Mouse (Mus musculus): ENCODE data around the gene Cox7b. TPM values are rescaled to one million over a fixed set of nuclear protein-coding genes. Genes with fewer than 3 reads are reported as not detected.
"Not testable (repeated sequence)": the region's sequence is repeated elsewhere in the genome, so short reads cannot be mapped to it uniquely, and the experiment has no call there.

The Cox7b gene
- total RNA-seq (2021): 1,000 to 10,000 TPM; 1,383 to 1,437 TPM

DNA sequence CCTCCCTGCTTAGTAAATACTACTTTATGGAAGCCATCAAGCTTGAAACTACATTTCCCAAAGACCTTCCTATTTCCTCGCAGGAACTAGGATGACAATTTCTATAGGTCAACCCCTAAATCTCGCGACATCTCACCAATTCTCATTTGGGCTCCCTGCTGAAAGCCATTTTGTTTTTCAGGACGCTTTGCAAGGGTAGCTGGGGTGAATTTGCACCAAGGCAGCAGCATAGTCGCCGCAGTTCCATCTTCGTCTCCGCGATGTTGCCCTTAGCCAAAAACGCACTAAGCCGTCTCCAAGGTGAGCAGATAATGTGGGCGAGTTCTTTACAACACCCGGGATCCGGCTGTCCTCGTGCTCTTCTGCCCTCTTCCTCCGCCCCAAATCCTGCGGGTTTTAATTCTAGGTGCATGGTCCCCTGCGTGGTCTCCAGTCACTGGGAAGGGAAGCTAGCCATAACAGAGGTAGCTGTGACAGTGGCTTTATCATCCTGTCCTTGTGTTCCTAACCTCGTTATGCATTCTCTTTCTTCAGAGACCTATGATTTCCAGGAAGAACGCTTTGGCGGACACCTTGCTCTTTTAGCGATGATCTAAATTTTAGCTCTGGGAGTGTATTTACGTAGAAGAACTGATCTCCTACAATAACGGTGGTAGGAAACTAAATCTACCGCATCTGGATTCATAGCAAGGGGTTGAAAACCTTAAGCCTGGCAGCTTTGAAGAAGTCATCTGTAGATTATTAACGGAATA is at the start of gene Cox7b:
Gene Cox7b, plus strand, starts transcription at position 130 of the 752 bp plus-strand sequence.
- intact Hi-C loops (cut with DNase I): loop anchor here (10.0 kb wide), 1 partner anchor 891 kb away; the partner anchor contains the start of gene Magee1

DNA sequence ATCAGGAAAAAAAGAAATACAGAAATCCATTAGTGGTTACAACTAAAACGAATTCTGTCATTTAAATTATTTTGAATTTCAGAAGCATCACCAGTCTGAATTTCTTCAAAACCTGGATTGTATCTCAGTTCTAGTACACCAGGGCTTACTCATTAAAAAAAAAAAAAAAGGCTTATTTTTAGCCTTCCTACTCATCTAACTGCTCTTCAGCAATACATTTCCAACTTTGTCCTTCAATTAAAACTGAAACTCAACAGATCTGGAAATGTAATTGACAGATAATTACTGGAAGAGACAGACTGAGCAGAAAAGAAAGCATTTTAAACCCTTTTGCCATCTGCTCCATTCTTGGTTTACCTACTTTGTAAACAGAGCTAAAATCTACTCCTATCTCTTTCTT is 13.9 kb upstream of the Cox7b start:
- no peak for DNase-seq
- intact Hi-C loops (cut with DNase I): no loop called here

More for the DNA sequence above, at the start of gene Cox7b:
- peak; percentile 87 to 89 for DNase-seq

DNA sequence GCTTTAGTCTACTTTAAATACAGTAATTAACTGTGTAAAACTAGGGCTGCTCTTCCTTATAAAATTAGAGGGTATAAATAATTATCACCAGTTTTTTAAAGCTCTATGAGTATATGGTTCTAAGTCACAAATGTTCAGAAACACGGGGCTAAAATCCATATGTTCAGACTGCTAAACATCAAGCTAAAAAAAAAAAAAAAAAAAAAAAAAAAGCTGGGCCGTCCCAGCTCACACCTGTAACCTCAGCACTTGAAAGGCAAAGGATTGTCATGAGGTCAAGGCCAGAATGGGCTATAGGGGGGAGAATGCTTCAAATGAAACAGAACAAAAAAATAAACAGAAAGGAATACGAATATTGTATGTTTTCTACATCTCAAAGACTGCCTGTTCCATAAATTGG is 4.7 kb upstream of the Cox7b start:
- no peak for DNase-seq
- intact Hi-C loops (cut with DNase I): loop anchor here (2.0 to 10.0 kb wide), 3 partner anchors 82 to 886 kb away; partner anchors contain the start of genes Atrx and Magee1

DNA sequence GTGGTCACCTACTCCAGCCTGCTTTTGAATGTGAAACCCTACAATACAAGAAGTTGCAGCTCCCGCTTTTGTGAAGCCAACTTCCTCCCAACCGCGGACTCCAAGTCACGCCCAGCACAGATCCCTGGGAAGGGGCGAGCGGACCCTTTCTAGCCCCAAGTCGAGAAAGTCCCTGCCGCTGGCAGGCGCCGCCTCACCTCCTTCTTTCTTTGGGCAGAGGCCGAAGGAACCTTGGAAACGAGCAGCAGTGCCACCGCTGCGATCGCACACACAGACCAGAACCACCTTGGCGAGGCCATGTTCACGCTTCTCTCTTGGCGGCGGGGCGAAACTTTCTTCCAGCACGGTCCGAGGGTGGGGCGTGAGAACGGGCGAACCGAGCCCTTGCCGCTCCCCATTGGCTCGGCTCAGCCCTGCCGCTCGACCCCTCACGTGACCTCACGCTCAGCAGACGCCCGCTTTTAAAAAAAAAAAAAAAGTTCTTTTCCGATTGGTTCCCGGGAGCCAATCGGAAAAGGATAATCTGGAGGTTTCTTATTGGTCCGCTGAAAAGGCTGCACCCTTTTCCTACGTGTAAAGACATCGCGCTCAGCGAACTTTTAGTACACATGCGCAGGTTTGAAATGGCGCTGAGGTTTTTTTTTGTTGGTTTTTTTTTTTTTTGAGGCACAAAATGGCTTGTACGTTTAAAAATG is 3.9 kb upstream of the Cox7b start, which contains the start of gene Magt1:
Gene Magt1, minus strand, starts transcription at position 442 of the 695 bp plus-strand sequence.
- DNase-seq: peak; percentile 87 to 89
- intact Hi-C loops (cut with DNase I): loop anchor here (2.0 to 10.0 kb wide), 3 partner anchors 83 to 887 kb away; partner anchors contain the start of genes Atrx and Magee1

DNA sequence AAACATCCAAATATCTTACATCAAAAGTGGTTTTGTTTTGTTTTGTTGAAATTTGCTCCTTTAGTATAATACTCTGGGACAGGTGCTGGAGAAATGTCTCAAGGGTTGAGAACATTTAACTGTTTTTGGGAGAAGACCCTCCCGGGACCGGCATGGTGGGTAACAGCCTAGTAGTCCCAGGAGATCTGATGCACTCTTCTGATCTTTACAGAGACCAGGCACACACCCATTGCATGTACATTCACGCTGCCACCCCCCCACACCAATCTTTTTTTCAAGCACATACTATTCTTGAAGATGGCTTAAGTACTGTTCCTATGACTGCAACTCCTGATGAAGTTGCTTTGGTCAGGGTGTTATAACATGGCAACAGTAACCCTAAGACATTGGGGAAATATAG is 2.9 kb upstream of the Cox7b start:
- DNase-seq: no peak
- intact Hi-C loops (cut with DNase I): loop anchor here (5.0 to 10.0 kb wide), 2 partner anchors 140 to 888 kb away; partner anchors contain the start of gene Magee1

DNA sequence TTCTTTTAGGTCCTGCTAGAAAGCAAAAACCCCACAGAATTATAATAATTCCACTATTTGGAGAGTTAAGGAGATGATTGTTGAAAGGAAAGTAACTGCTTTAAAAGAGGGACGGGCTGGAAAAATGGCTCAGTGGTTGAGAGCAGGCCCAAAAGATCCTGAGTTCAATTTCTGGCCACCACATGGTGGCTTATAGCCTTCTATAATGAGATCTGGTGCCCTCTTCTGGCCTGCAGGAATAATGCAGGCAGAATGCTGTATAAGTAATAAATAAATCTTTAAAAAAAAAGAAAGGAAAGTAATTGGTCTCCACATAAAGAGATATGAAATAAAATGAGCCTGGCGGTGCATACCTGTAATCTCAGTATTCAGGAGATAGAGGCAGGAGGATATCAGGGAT is 2.3 kb upstream of the Cox7b start:
- intact Hi-C loops (cut with DNase I): loop anchor here (5.0 to 10.0 kb wide), 2 partner anchors 141 to 888 kb away; partner anchors contain the start of gene Magee1
- peak; percentile 49 to 59 for DNase-seq

DNA sequence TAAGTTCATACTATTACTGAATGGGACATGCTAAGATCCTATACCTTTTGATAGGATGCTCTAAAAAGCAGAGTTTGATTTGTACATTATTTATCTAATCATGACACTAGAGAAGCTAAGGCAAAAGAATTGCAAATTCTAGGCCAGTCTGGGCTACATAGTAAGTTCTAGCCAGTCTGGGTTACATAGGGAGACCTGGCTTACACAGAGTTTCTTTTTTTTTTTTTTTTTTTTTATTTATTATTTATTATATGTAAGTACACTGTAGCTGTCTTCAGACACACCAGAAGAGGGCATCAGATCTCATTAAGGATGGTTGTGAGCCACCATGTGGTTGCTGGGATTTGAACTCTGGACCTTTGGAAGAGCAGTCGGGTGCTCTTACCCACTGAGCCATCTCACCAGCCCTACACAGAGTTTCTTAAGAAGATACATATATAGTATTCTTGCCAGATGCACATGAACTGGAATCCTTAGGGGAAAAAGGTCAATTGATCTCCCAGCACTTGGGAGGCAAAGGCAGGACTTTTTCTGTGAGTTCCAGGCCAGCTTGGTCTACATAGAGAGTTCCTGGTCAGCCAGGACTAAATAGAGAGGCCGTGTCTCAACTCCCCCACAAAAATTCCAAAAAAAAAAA is 641 bp upstream of the Cox7b start:
- DNase-seq: not testable (repeated sequence)
- intact Hi-C loops (cut with DNase I): loop anchor here (5.0 to 10.0 kb wide), 2 partner anchors 143 to 890 kb away; partner anchors contain the start of gene Magee1

DNA sequence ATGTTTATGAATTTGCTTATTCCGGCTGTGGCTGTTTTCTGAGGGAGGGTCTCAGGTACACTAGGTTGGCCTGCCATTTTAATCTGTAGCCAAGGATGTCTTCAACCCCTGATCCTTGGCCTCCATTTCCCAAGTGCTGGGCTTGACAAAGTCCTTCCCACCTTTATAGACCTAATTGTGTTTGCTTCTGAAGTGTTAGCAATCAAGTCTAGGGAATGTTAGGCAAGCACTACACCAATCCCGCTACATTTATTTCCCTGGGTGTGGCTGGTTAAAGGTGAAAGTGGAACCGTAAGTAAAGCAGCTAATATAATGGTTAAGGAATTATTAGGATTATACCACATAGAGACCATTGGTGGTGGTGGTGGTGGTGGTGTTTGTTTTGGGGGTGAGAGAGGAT is 1.6 kb downstream of the Cox7b start:
- intact Hi-C loops (cut with DNase I): loop anchor here (10.0 kb wide), 1 partner anchor 892 kb away; the partner anchor contains the start of gene Magee1

DNA sequence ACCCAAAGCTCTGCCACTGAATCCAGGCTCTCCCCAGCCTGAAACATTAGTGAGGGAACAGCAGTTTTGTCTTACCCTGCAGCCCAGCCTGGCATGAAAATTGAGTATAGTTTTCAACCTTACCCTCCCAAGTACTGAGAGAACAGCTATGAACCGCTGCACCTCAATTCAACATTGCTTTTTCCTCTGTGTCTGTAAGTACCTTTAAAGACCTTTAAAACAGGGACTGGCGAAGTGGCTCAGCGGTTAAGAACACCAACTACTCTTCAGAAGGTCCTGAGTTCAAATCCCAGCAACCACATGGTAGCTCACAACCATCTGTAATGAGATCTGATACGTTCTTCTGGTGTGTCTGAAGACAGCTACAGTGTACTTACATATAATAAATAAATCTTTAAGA is 2.0 kb downstream of the Cox7b start:
- DNase-seq: no peak
- intact Hi-C loops (cut with DNase I): loop anchor here (10.0 kb wide), 1 partner anchor 893 kb away; the partner anchor contains the start of gene Magee1

More for the DNA sequence above, 1.6 kb downstream of the Cox7b start:
- DNase-seq: no peak

DNA sequence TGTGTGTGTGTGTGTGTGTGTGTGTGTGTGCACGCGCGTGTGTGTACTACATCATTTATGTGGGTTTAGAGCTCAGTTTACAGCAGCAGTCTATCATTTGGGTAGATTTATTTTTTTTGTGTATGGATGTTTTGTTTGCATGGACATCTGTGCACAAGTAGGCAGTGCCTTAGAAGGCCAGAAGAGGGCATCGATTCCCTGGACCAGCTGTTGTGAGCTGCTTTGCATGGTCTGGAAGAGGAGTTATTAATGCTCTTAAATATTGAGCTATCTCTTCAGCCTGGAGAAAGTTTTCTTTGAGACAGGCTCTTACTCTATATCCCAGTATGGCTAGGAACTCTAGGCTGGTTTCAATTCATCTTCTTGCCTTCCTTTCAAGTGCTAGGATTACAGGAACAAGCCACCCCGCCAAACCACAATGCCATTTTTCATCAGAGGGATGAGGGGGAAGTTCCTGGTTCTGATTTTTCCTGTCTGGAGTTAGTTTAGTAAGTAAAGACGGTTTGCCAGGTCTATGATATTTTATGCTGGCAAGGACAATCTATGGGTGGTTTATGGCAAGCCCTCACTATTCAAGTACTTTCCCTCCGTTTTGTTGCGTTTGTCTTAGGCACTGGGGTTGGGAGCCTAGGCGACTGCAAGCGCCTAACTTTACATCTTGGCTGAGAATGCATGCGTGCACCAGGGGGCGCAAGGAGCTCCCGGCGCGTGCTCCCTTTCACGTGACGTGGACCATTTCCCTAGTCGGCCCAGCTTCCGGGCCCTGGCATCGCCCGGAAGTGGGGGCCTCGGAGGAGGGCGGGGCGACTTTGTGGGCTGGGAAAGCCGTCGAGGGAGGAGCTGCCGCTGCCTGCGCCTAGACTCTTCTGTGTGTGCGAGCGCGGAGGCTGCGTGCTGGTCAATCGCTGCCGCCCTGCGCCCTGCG is 11.2 kb downstream of the Cox7b start, which contains the start of gene Atp7a:
Gene Atp7a, plus strand, starts transcription at position 859 of the 925 bp plus-strand sequence.
- intact Hi-C loops (cut with DNase I): loop anchor here (1.0 to 5.0 kb wide), 4 partner anchors 66 to 161 kb away; partner anchors contain the start of gene Pgk1

DNA sequence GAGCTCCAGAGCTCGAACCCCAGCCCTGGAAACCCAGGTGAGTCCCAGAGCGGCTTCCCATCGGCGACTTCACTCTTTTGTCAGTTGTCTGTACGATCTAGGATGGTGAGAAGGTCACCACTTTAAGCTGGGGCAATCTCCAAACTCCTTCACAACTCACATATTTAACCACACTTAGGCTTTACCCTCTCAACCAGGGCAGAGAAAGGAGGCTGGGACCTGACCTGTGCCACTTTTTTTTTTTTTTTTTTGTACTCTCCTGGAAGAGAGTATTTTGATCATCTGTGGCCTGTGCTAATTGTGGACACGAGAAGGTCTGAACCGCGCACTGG is 11.8 kb downstream of the Cox7b start:
- no peak for DNase-seq
- intact Hi-C loops (cut with DNase I): loop anchor here (1.0 to 5.0 kb wide), 3 partner anchors 65 to 160 kb away; partner anchors contain the start of gene Pgk1

More for the DNA sequence above, 11.2 kb downstream of the Cox7b start, which contains the start of gene Atp7a:
- peak; percentile 92 to 93 for DNase-seq

DNA sequence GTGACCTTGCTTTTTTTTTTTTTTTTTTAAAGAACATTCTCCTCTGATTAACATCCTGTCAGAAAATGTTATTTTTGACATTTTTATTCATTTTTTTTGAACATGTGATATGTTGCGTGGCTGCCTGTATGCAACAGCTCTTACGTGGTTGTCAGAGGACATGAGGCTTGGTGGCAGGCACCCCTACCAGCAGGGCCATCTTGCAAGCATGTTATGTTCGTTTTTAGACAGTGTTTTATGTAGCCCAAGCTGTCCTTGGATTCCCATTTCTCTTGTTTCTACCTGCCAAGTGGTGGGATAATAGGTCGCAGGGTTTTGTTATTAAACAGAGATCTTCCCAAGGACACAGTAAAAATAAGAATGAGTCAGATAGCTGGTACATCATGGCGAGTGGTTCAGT is 14.7 kb downstream of the Cox7b start:
- DNase-seq: no peak
- intact Hi-C loops (cut with DNase I): no loop called here

DNA sequence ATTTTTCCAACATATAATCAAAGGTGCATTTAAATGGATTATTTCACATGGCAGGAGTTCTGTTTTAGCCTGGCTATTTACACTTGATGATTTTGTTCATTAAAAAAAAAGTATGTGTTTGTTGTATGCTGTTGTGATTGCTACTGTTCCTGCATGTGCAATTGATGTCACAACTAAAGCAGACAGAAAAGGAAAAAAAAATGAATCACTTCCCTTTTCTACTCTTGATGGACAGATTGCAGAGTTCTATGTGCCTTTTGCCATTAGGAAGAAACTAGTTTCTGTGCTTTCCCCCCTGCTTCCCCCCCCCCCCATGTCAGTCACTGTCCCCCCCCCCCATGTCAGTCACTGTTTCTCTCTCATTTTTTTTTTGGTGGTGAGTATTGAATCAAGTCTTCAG is 15.6 kb downstream of the Cox7b start:
- no peak for DNase-seq
- intact Hi-C loops (cut with DNase I): no loop called here

DNA sequence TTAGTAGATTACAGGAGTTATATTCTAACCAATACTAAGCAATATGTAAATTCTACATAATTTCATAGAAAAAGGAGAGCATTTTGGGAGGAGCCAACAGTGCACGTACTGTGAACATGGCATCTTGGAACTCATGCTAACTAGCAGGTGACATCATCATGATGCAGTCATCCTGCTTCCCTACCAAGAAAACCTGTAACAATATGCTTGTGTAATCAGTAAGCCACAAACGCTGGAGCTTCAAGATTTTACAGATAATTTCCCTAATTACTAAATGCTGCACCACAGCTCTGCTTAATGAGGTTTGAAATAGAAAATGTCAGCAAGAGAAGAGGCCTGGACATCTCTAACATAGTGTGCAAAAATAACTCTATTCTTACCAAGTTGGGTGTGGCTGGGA is 20.2 kb downstream of the Cox7b start:
- no peak for DNase-seq
- intact Hi-C loops (cut with DNase I): no loop called here

DNA sequence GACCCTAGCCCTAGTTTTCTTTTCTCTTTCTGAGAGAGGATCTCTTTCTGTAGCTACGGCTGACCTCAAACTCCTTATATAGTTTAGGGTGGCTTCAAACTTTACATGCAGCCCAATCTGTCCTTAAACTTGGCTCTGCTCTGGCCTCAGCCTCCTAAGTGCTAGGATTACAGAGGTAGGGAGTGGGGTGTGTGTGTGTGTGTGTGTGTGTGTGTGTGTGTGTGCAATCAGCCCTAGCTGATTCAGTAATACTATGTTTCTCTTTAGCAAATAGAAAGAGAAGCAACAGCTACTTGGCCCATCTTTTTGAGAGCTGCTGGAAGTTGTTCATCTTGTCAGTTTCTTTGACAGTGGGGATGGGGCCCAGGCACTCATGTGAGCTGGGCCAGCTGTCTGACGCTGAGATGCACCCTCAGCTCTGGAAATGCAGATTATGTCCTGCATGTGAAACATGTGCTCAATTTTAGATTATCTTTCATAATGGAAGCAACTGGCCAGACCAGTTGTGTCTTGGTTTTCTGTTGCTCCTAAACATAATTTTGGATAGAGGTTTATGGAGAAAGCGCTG is 21.8 kb downstream of the Cox7b start:
- intact Hi-C loops (cut with DNase I): no loop called here
- DNase-seq: no peak

DNA sequence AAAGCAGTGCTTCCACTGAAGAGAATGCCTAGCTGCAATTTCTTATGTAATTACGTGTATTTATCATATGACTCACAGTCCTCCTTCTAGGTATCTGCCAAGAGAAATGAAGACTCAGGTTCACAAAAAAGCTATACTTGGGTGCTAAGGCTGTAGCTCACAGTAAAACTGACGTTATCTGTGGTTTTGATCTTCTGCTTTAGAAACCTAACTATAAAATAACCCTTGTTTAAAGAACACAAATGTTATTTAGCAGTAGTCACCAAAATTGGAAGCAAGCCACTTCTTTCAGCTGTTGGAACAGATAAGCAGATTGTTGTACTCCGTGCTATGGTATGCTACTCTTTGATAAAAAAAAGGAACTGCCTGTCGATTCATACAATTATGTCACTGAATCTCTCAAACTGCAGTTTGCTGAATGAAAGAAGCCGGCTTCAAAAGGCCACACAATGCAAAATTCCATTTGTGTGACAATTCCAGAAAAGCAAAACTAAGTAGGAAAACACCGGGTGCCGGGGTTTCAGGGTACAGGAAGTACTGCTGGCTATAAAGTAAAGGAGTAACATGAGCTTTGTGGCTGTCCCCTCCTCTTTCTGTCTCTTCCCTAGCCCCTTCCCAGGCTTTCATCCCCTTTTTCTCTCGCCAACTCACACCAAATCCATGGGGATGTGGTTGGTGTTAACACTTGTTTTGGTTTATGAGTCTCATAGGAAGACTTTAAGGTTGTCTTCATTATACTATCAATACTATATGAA is 28.5 kb downstream of the Cox7b start:
- peak; percentile 20 to 30 for DNase-seq

DNA sequence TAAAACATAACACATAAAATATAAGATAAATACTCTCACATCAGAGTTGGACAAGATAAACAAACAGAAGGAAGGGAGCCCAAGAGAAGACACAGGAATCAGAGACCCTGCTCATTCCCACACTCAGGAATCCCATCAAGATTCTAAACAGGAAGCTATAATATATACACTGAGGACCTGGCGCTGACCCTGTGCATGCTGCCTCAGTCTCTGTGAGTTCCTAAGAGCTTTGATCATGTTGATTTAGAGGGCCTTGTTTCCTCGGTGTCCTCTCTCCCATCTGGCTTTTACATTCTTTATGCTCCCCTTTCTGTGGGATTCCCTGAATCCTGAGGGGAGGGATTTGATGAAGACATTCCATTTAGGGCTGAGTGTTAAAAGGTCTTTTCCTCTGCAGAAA is 30.0 kb downstream of the Cox7b start:
- no peak for DNase-seq
- intact Hi-C loops (cut with DNase I): no loop called here

More for the DNA sequence above, 28.5 kb downstream of the Cox7b start:
- intact Hi-C loops (cut with DNase I): no loop called here

DNA sequence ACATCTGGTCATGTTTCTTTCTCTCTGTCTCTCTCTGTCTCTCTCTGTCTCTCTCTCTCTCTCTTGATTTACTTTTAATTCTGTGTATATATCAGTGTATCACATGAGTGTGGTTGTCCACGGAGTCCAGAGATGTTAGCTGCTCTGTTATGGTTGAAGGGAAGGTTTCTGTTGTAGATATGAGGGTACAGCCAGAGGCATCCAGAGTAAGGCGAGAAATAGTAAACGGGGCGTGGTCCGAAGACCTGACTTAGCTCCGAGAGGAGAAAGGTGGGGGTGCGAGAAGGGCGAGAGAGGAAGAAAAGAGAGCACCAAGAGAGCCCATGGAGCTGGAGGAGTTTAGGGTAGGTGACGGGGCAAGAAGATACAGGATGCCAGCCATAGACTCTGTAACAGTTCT is 30.4 kb downstream of the Cox7b start:
- DNase-seq: no peak
- intact Hi-C loops (cut with DNase I): no loop called here

Data from heart, postnatal 10 days (tissue).